Mouse (Mus musculus): ENCODE data around the gene Cstad.

Cstad gene

DNA sequence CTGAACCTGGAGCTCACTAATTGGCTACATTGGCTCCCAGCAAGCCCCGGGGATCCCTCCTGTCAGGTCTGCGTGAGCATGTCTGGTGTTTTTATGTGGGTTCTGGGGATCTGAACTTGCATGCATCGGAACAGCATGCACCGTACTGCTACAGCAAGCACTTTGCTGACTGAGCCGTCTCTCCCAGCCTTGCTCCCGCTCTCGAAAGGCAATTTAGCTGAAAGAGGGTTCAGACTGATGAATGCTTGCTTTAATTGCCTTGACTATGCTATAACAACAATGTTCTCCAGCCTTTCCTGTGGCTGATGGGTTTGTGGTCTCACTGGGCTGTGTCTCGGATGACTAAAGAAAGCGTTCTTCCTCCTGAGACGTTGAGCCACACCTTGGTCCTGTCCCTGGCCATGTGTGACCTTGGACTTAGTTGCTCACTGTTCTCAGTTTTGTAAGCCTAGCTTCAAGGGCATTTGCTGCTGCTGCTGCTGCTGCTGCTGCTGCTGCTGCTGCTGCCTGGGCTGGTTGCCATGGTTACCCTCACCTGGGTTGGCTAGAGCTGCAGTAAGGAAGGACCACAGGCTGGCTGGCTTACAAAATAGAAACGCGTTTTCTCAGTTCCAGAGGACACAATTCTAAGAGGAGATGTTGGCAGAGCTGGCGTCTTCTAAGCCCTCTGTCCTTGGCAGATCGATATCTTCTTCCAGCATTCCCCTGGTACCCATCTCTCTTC is 34.4 kb downstream of the Cstad start:
- WGBS: 53% methylated on average over 14 of the region's 14 CpGs

DNA sequence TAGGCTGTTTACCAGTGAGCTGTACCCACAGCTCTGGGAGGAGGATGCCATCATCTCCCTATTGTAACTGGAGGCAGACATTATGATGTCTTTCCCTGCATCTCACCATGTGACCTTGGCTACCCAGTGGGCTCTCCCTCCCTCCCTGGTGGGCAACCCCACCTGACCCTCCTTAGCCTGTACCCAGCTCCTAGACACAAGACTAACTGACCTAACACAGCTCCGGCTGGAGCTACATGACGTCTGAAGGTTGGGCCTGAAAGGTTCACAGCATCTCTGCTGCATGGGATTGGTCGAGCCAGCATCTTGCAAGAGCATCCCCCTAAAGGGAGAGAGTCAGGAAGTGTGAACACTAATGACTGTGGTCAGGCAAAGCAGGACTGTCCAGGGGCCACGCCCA is 35.0 kb downstream of the Cstad start:
- 86% methylated on average over 4 of the region's 4 CpGs for WGBS

DNA sequence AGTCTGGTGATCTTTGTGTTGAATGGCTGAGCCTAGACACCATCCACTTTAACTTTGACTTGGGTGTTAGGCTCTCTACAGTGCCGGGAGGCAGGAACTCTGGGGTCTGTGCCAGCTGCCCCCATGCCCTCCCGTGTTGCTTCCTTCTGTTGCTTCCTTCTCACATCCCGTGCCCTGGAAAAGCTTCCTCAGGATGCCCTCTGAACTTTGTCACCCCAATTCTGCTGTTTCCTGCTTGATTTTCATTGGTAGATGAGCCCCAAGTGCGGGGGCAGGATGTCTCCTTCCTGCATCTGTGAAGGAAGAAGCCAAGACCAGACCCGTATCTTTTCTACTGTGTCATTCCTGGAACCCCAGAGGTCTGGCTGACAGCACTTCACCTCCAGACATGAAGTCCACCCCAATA is 41.4 kb downstream of the Cstad start:
- WGBS: 68% methylated on average over 5 of the region's 5 CpGs

DNA sequence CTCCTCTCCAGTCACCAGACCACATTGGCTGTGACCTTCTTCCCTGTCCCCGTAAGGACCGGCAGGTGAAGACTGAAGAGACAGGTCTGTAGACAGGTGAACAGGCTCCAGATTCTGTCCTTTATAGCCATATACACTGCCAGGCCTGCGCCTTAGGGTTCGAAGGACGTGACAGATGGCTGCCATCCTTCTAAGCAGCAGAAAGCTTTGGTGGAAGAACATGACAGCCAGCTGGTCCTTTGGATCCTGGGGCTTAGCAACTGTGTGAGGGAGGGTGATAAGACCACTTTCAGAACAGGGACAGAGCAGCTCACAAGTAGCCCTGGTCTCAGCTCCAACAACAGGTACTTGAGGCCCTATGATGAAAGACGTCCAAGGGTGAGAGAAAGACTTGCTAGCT is 43.2 kb downstream of the Cstad start:
- WGBS: 88% methylated on average over 6 of the region's 6 CpGs

DNA sequence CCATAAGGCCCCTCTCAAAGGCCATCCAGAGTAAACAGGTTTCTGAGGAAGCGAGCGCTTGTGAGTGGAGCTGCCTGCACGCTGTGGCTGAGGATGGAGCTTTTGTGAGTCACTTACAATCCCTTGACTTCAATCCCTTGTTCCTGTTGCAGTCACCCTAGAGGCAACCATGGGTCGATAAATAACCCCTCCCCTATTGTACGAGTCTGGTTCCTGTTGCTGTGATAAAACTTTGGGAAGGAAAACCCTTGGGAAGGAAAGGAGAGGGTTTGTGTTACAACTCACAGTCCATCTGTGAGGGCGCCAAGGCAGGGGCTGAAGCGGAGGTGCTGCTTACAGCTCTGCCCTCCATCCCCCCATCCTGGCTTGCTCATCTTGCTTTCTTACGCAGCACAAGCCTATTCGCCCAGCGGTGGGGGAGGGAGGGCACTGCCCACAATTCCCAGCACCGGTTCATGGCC is 45.2 kb downstream of the Cstad start:
- WGBS: 37% methylated on average over 11 of the region's 11 CpGs

DNA sequence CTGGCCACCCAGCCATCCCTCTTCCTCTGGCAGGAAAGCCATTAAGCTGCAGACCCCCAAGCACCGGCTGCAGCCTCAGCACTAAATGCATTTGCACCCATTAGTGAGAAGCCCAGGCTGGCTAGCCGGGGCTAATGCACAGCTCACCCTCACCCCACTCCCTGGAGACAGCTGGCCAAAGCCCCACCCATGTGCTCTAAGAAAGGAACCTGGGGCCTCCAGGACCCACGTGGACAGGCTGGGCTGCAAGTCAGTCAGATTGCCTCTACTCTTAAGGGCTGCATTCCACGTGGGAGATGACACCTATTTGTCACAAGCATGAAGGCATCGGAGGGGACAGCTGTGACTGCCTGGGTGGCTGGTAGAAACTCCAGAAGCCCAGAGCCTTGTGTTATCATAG is 48.0 kb downstream of the Cstad start:
- WGBS: 54% methylated on average over 5 of the region's 5 CpGs

DNA sequence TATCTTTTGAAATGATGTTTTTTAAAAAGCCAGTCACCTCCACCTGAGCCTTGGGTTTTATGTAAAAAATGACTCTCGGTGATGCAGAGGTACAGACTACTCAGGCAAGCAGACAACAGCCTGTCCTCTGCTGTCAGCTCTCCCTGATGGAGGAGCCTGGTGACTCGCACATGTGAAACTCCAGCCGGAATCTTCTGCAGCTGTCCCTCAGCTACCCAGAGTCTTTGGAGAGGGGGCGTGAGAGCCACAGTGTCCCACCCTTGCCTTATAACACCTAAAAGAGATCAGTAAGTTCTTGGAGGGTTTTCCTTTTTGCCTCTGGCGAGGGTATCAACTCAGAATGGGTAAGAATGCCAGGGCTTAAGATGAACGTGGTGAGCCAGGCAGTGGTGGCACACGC is 48.6 kb downstream of the Cstad start:
- WGBS: 52% methylated on average over 7 of the region's 7 CpGs

DNA sequence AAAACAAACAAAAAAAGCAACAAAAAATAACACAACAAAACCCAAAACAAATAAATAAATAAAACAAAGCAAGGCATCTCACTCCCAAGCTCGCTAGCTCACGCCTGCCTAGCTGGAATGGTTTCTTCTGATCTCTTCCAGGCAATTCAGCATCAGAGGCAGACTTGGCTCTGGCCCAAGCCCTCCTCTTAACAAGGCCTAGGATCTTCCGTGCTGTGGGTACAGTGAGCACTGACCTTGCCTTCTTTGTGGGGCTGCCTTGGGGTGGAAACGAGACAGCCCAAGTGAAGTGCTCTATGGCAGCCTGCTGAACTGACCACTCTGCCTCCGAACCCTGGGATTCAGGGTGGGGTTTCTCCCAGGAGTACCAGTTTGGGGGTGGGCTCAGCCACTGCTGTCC is 52.0 kb downstream of the Cstad start:
- WGBS: 16% methylated on average over 5 of the region's 5 CpGs

DNA sequence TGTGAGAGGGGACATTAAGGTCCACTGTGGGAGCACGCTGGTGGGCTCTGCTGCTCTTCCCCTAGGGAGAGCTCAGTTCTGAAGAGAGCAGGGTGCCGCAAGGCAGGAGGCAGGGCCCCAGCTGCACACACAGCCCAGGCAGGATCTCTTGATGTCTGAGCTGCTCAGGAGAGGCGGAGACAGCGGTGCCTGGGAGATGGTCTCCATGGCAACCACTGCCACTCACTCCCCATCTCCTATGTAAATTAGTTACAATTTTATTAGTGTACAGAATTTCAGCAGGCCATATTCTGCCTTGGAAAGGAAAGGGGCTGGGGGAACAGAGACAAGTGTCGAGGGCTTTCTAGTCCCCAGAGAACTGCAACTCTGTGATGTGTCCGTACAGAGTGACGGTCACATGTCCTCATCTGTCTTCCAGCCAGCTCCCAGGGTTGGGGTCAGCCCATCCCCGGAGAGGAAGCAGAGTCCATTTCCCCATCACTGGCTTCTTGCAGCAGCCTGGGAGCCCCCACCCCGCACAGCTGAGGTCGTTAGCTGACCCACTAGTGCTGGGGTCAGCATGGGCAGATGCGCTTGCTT is 52.6 kb downstream of the Cstad start:
- 22% methylated on average over 11 of the region's 11 CpGs for WGBS

DNA sequence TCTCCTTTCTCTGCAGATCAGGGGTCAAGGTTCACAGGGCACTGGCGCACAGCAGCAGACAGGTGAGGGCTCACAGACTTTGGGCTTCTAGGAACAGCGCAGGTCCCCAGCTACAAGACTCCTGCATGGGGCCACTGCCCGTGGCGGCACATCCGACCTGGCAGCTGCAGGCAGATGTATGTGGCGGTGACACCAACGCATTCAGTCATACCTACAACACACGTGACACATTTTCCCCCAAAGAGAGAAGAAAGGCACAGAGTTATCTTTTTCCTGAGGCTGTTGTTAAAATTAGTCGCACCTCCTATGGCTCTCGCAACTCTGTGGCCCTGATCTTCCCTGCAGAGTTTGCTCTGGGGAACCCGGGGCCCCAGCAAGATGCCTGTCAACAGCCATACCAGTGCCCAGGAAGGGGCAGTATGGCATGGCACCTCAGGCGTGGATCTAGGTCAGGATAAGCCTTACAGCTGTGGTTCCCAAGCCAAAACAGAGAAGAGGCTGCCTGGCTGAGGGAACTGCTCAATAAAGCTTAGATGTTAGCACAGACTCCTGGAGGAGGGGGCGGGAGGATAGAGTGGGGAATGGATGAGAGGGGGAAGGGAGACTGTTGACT is 53.1 kb downstream of the Cstad start:
- WGBS: 27% methylated on average over 13 of the region's 13 CpGs

DNA sequence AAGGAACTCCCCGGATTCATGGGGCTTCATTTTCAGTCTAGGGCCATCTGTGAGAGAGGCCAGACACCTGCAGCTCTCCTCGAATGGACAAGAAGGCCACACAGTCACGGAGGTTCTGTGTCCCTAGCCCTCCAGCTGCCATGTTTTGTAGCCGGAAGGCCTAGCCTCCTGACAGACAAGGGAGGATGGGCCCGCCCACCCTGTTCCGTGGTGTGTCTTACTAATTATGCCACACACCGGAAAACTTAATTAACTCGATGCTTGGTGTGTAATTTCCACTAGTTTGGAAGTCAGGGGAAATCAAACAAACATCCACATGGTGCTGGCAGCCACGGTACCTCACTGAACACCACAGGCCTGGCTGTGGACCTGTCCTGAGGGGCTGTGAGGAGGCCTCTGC is 55.4 kb downstream of the Cstad start:
- WGBS: 48% methylated on average over 9 of the region's 9 CpGs

DNA sequence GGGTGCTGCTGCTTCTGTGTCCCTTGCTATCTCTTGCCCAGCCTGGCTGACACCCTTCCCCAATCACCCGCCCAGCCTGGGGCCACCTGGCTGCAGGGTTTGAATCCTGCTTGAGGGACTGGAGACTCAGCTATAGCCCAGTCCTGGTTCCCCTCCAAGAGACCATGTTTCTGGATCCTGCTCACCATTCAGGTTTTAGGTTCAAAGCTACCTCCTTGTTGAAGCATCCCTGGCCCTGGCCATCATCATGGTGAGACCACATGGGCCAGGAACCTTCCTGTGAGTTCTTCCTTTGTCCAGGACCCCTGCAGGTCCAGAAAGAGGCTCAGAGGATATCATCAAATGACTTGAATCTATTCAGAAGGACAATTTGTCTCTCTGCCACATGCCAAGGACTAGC is 57.0 kb downstream of the Cstad start:
- WGBS: 94% methylated on average over 1 of the region's 1 CpGs

DNA sequence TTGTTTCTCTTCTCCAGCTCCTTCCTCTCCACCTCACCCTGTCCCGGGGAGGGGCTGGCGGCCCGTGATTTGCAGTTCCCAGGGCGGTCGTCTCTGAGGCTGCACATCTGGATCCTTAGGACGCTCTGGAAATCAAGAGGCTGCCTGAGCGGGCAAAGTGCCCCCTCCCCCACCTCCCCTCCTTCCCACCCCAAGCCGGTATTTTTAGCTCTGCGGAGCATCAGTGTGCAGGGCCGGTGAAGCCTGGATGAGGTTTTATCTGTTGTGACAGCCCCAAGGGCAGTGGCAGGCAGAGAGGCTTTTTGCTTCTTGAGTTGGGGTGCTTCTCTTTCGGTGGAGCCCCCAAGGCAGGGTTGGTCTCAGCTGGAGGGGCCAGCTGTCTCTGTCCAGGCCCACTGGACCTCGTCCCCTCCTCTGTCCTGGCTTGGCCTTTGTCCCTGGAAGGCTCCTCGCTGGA is 57.8 kb downstream of the Cstad start:
- WGBS: 22% methylated on average over 13 of the region's 13 CpGs

DNA sequence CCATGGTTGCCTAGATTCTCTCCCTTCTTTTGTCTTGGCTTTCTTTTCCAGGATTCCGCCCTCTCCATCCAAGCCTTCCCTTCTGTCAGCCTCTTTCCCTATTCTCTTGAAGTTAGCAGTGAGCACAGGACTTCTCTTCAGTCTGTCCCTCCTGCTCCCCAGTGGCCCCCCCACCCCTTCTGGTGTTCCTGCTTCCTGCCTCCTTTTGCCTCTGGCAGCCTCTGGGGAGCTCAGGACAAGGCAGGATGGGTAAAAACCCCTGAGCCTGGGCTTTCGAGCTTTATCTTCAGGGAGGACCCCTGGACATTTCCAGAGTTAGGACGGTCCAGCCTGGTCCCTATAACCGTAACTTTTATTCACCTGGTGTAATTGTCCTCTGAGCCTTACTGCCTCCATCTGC is 58.2 kb downstream of the Cstad start:
- WGBS: 91% methylated on average over 4 of the region's 4 CpGs

DNA sequence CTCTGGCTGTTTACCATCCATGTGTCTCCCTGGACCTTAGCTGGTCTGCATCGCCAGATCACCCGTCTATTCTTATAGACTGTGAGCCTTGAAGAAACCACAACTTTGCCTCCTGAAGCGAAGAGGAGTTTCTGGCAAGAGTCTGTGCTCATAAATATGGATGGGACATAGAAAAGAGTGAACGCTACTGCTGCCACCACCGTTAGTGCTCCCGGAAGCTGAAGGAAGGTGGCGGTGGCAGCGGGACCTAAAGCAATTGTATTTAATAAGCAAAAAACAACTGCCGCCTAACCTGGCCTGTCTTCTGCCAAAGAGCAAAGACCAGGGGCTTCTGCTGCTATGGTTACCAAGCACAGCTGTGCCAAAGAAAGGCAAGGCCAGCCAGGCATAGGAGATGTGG is 59.3 kb downstream of the Cstad start:
- WGBS: 25% methylated on average over 9 of the region's 9 CpGs

DNA sequence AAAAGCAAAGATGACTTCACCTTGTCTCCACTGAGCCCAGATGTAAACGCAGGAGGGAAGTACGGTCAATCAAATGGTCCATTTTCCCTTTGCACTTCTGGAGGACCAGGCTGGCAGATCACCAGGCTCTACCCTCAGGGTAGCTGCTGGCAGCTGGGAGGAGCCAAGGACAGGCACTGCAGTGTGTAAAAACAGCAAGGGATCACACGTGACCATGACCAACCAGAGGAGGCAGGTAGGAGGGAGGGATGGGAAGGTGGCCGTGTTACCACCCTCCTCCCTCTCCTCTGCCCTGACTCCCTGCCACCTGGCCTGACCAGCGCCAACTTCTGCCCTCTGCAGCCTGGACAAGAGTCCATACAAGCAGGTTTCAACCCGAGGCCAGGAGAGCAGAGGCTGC is 59.7 kb downstream of the Cstad start:
- WGBS: 53% methylated on average over 6 of the region's 6 CpGs

DNA sequence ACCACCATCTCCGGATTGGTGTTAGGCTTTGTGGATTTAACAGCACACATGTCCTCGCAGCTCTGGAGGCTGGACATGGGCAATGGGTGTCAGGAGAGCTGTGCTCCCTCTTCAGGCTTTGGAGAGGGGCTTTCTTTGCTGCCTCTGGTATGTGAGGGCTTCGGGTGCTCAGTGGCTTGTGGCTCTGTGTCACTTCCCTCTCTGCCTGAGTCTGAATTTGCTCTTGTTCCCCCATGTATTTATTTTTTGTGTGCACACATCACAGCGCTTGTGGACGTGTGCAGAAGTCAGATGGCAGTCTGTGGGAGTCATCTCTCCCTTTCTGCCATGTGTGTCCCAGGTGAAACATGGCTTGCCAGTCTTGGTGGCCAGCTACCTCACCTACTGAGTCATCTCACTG is 60.9 kb downstream of the Cstad start:
- 79% methylated on average over 5 of the region's 5 CpGs for WGBS

DNA sequence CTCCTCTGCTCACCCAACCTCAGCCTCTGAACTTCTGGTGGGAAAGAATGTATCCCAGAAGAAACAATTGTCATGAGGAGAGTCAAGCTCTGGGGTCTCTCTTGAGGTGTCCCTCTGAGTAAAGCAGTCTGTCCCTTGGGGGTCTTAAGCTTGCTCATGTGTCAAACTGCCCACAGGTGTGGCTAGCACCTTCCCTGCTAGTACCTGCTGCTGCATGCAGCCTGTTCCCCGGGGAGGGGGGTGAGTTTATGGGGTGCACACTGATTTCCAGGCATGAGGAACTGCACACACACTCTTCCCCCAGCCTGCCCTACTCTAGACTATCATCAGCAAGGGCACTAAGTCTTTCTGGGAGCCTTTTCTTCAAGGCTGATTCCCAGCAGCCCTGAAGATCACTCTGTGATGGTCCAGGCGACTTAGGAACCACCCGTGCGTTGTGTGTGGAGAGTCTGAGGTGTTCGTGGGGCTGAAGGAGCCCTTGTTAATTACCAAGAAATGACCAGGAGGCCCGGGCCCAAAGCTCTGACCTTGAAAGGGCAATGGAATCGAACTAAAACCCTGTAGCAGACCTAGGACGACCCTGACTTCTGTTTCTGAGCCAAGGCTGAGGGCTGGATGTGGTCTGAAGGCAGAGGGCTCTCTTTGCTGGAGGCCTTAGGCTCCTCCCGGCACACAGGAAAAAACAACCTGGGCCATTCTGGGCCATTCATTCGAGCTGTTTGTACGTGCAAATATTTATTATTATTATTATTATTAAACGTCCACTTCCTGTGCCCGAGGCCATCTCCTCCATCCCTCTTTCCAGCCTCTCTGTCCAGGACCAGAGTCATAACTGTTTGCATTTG is 62.1 kb downstream of the Cstad start:
- WGBS: 63% methylated on average over 13 of the region's 13 CpGs

DNA sequence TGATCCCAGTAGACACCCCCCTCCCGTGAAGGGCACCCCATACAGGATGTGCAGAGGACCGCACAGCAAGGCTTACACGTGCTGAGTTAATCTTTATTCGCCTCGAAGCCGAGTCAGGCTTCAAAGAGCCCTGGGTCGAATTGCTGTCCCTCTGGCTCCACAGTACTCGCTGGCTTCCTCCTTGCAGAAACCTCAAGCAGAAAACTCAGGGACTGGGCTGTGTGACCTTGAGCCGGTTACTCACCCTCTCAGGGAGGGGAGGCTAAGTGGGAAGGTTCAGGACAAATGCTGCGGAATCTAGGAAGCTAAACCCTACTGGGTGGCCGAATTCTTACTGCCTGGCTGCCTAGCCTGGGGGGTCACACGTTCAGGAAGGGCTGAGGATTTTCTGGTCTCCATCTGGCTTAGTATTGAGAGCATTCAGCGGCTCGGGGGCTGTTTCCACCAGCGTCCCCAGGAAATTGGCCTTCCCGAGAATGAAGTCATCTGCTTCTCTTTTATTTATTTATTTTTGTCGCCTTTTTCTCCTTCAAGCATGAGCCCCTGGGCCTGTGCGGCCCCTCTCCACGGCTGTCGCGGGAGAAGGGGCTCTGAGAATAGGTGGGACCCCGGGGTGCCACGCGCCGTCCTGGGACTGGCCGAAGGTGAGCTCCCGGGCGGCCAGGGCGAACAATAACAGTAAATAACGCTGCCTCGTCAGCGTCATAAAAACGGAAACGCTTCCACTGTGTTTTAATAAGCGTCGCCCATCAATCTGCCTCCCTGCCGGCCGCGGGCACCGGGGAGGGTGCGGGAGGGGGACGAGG is 63.0 kb downstream of the Cstad start:
- WGBS: 4% methylated on average over 42 of the region's 42 CpGs

DNA sequence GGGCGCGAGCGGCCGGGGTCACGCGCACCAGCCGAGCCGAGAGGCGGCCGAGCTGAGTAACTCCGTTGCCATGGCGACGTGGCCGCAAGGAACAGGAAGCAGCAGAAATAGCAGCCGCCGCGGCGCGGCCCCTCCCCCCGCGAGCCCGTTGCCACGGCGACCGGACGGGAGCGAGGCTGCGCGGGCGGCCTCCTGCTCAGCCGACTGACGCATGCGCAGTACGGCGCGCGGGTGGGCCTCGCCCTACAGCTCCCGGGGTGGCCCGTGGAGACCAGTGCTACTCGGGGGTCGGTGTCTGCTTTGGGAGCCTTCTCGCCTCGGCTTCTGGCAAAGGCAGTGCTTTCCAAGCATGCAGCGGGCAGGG is 63.6 kb downstream of the Cstad start:
- under 1% methylated on average over 45 of the region's 45 CpGs for WGBS

All from cerebral cortex, adult 2 months (tissue).